Mouse (Mus musculus) bone marrow macrophage, adult 2 months (primary cell): Measurements from ENCODE around the gene Plekhs1.

Experiments
- CTCF ChIP-seq: IDR thresholded peaks from 2 replicates; pipeline ENCODE4 v1.5.1; 2012; ENCODE audit warnings: low read depth, mild to moderate bottlenecking, low read length, moderate library complexity
- POLR2A ChIP-seq: IDR thresholded peaks from 2 replicates; pipeline ENCODE4 v1.6.1; 2012; ENCODE audit warnings: mild to moderate bottlenecking, low read depth, low read length, borderline replicate concordance

DNA sequence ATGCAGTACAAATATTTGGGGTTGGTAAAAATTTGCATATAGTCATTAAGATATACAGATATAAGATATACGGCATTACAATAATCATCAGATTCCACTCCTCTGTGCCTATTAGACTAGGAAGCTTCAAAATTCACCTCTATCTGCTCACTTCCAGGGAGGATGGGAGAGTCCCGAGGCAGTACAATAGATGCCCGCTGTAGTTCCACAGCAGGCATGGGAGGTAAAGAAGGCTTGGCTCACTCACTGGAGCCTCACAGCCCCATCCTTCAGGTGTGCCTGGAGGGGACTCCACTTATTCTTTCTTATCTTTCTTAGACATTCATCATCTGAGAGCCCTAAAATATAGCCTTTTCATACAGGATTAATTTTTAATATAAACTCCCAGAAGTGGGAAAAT lies 72.9 kb downstream of the Plekhs1 start:
- TF ChIP-seq POLR2A: no peak
- no peak for TF ChIP-seq CTCF
